Mouse (Mus musculus) heart, postnatal 14 days (tissue): ENCODE data around the gene Dock1. TPM values are rescaled to one million over a fixed set of nuclear protein-coding genes. Genes with fewer than 3 reads are reported as not detected.
A peak's percentile ranks its signal among the peaks of the same experiment; 100 is the strongest.

ENCODE experiments used
- DNase-seq, 2 experiments: peaks; one replicate each; pipeline ENCODE4 v3.0.0; 2021 to 2022
- intact Hi-C: fragments of 180-260 bp; cut with DNase I; formaldehyde crosslinking; loops from one replicate; pipeline ENCODE4 v1.15.1; 2025
- total RNA-seq, 2 experiments: library from RNA; stranded (reverse); gene quantifications; 2 replicates each; pipeline ENCODE4 v1.2.3; 2021

Gene Dock1
- total RNA-seq, 2 experiments from 2014 or later = 31.5 to 32.8 TPM

DNA sequence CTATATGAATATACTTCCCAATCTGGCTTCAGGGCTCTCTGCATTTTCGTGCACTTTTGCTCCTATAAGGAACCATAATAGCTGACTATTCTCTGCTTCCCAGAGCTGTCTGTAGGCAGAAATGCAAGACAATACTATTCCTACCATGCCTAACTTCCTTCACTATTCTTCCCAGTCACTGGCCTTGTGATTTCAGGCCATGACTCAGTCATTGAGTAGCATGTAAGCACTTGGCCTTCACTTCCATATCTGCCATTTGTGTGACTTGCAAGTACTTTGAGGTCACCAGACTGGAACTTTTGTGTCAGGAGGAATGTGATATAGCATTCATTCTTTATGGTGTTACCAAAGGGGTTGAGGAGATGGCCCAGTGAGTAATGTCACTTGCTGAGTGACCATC lies 439.9 kb downstream of the Dock1 start:
- intact Hi-C loops = no loop called here
- DNase-seq = no peak

DNA sequence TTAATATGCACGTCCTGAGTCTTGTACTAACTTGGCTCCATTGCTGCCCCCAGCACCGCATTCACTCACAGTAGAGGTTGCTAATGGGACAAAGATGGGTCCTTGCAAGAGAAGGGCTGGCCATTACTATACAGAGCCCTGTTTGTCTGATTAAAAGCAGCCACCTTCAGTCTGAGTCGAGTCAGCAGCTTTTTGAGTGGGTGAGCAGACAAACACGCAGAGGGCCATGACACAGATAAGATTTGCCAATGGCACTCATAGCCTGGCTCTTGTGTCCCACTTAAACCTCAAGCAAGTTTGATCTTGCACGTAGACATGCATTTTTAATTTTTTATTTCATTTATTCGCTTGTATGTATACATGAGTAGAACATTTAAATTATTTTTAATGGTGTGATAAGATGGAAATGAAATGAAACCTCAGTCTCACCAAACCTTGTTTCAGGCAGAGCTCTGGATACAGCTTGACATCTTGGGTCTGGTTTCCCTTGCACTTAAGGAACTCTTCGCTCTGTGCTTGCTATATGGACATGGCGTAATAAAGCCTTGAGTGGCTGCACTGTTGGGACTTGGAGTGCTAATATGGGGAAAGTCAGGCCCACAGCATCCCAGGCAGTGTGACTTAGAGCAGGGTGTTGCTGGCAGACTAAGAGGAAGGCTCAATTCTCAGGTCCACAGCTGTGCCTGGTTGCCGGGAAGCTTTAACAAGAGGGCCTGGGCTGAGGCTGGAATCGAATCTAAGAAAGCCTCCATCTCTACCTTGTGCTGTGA lies 455.0 kb downstream of the Dock1 start:
- intact Hi-C loops = no loop called here
- no peak for DNase-seq

DNA sequence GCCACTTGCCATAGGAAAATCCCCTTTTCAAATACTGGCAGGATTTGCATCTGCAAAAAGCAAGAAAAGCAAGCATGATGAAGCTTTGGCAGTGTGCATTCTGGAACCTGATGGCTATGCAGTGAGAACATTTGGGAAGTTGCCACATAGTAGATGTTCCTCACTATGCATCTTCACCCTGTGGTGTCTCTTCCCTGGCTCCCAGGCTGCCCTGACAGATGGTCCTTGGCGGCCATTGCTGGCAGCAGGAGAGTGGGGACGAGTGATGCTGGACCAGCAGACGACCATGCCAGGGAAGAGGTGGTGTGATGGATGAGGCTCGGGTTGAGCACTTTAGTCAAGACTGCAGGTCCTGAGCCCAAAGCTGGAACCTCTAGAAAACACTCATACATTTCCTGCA lies 462.0 kb downstream of the Dock1 start:
- intact Hi-C loops = no loop called here
- DNase-seq = no peak

DNA sequence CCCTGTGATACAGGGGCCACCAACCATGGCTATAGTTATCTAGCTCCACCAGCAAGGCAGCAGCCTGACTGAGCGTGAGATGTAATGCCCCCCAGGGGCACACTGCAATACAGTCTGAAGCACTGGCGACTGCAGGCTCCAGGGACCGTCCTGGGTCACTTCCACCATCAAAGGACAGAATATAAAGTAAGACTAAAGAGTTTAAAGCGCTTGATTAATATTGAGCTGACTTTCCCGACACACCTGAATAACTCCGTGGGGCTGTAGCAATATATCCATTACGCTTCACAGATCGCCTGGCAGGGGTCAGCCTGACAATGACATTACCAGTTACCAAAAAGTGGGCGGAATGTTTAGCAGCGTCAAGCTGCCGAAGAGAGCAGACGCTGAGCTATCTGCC lies 464.2 kb downstream of the Dock1 start:
- intact Hi-C loops = no loop called here
- no peak for DNase-seq

DNA sequence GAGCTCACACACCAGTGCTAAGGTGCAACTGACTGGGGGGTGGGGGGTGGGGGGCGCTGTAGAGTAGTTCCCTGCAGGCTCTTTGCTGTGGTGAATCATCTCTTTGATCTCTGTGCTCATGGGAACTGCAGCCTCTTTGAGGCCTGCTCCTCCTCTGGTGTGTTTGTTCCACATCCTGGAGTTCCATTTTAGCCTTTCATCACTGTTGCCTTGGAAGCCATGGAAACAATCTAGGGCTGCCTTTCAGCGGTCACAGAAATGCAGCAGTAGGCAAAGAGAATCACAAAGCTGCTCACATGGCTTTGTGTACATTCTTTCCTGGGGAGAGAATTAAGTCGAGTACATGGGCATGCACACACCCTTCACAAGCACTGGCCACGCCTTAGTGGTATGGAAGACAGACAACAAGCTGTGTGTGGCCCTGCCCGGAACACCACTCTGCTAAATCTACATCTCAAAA lies 468.7 kb downstream of the Dock1 start:
- DNase-seq = no peak
- intact Hi-C loops = no loop called here

DNA sequence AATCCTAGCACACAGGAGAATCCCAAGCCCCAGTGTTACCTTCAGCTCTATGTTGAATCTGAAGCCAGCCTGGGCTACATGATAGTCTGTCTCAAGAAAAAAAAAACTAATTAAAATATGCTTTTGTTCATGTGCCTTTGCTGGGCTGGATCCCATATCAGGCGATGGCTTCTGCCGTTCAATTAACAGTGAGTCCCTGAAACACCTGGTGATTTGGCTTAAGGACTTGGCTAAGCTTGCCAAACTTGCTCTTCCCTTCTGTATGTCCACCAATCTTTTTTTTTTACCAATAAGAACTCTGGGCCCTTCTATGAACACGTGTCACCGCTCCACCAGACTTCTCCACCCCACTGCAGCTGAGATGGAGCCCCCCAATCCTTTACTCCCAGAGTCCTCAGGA lies 474.3 kb downstream of the Dock1 start:
- no peak for DNase-seq
- intact Hi-C loops = no loop called here

DNA sequence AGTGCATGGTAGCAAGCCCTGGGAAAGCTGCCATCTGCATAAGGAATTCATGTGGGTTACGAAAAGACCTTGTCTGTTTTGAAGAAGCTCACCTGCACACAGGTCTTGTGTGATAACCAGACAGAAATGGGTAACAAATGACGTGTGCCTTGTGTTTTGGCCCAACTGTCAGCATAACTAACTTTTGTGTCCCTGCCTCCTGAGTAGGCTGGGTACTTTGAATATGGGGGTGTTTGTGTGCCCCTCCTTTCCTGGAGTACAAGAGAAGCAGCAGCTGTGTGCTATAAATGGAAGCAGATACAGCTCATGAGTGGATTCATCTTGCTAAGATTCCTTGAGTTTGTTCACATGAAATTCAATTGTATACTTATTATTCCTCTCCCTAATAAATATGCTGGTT lies 480.5 kb downstream of the Dock1 start:
- DNase-seq = no peak
- intact Hi-C loops = no loop called here

DNA sequence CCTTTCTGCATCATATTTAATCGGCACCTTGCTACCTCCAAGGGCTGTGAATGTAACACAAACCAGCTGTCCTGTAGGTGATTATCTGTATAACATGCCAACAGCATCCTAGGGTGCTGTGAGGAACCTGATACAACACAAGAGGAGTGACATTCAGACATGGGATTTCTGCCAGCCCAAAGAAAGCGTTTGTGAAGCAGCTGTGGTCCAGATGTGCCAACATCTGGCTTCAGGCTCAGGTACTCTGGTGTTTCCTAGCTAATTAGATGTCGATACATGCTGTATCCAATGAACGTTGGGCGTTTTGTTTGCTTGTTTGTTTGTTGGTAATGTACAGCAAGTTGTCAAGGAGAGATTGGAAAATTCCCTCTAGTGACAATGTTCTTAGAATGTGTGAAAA lies 487.1 kb downstream of the Dock1 start:
- intact Hi-C loops = no loop called here
- no peak for DNase-seq

DNA sequence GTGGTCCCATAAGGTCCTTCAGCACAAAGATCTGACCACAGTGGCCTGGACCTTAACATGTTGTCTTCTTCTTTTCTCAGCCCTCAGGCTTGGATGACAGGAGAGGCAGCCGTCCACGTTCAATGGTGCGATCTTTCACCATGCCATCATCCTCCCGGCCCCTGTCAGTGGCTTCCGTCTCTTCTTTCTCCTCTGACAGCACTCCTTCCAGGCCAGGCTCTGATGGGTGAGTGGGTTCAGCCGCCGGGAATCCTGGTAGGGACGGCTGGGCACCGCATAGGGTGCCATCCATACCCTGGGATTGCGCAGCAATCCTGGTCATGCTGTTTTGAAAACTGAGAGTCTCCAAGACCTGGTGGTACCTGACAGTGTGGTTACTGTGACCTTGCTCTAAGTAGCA lies 487.9 kb downstream of the Dock1 start:
- intact Hi-C loops = no loop called here
- no peak for DNase-seq

DNA sequence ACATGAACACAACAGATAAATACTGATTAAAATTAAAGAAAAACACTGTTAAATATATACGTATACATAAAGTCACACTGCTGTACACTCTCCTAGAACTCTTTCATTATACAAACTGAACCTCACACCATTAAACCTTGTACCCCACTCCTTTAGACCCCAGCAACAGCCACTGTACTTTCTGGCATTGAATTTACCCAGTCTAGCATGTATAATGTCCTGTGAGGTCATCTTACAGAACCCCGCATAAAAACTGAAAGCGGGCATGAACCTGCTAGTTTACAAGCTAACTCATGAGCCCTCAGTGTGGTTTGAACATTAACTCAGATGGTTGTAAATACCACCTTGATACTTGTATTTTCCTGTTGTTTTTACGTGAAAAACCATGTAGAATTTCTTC lies 489.2 kb downstream of the Dock1 start:
- intact Hi-C loops = no loop called here
- no peak for DNase-seq

DNA sequence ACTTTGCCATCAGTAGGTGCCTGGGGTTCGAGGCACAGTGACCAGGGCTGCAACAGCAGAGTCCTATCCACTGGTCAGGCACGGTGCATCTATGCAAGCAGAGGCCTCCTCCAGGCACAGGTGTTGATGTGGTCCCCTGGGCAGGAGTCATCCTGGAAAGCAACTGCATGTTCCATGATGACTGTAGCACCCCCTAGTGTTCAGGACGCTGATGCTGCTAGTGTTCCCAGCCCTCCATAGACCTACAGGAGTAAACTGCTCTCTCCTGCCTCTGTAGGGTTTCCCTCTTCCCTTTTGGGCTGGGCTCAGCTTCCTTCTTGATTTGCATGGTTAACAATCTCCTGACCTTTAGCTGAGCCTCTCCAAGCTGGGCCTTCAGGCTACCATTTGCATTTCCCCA lies 494.7 kb downstream of the Dock1 start:
- peak; percentile 18 to 66 for DNase-seq
- intact Hi-C loops = no loop called here

DNA sequence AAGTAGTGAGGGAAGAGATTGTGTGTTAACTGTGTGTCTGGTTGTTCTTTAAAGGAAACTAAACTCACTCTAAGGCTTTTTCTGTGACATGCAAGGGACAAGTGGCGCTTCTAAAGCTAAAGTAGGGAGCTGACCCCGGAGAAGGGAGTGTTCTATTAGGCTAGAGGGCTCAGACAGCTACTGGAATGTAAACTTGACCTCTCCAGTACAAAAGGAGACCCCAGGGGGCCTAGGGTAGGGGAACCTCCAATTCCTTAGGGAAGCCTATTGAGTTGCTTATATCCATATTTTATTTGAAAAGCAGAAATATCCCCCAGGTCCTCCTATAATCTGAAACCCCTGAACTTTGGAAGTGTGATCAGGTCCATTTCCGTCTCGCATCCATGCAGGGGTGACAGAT lies 499.5 kb downstream of the Dock1 start:
- DNase-seq = no peak
- intact Hi-C loops = no loop called here

DNA sequence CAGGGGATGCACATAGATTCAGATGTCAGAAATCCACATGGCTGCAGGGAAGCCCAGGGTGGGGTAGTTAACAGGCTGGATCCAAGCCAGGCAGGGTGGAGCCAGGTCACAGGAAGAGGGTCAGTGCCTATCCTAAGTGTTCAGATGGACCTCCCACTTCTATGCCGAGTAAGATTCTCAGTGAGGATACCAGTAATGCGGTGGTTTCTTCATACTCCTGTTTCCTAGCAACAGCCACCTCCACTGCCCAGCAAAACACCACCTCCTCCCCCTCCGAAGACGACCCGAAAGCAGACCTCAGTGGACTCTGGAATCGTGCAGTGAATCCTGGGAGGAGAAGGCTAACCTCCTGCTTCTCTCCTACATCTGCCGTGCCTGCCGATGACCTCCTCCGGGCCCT lies 501.8 kb downstream of the Dock1 start:
- peak in 1 of 2 experiments; percentile 14 for DNase-seq
- intact Hi-C loops = no loop called here

DNA sequence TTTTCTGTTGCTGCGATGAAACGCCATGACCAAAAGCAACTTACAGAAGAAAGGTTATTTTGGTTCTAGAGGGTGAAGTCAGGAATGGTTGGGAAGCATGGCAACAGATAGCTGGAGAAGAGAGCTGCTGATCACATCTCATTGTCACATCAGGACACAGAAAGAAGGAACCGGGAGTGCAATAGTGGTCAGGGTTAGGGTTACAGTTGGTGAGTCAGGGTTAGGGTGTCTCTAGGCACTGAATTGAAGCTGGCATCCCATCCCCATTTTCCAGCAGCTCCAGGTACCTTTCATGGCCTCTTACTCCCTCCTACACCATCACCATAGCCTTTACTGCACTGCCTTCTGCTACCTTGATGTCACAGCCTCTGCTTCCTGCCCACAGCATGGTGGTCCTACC lies 523.7 kb downstream of the Dock1 start:
- DNase-seq = no peak
- intact Hi-C loops = no loop called here

DNA sequence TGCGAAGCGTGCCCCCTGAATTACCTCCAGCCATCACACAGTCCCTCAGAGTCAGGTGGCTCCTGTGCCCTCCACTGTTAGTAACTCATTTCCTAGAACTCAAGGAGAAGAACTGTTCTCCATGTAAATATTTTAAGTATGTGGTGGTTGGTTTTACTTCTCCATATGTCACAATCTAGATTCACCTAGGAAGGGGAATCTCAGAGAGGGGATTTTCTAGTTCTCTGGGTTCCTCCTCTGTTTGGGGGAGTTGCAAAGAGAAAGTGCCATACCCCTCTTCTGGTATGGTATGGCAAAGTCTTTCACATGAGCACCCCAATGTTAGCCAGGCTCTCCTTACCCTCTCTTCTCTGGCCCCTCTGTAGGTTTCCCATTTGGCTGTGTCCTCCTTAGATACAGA lies 525.2 kb downstream of the Dock1 start:
- DNase-seq = no peak
- intact Hi-C loops = no loop called here

DNA sequence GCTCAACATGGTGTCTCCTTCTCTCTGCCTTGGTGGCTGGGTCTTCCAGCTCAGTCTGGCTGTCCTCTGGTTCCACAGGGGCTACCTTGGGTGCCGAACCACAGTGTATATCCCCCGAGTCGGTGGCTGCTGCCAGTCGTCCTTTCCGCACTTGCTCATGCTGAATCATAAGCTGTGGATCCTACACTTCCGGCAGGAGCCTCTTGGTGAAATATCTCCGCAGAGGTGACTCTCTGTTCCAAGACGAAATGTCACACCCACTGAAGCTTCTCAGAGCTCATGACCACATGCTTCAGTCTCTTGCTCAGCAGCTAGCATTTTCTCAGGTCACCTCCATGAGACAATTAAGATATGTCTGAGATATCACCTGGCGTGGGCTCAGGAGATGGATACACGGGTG lies 526.4 kb downstream of the Dock1 start:
- DNase-seq = no peak
- intact Hi-C loops = no loop called here

DNA sequence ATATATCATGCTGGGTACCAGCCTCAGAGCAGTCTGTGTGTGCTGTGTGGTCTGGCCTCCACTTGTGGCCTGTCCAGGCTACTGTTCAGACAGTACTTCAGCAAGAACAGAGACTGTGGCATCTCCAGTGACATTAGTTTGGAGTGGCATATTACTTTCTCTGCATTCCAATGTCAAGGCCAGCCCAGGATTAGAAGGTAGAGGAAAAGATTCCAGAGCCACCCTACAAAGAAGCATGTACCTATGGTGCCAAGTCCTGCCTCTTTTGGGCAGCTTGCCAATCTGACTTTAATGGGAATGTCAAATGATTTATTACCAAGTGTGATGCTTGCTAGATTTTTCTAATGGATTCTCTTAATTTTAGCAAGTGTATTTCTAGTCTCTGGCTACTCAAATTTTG lies 533.5 kb downstream of the Dock1 start:
- intact Hi-C loops = no loop called here
- DNase-seq = peak in 1 of 2 experiments; percentile 10

DNA sequence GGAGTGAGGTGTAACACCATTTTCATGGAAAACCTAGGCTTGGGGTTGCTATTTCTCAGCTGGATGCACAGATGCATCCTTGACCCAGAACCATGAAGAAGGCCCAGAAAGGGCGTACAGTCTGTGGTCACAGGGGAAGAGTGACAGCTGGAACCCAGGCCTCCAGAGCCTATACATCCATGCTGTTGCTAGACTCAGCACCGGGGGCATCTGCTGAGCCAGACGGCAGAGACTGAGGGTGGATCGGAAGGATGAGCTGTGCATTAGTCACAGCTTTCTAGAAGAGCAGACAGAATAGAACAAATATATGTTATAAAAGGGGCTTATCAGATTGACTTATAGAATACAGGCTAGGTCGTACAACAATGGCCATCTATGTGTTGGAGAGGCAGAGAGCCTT lies 534.7 kb downstream of the Dock1 start:
- intact Hi-C loops = no loop called here
- DNase-seq = no peak

DNA sequence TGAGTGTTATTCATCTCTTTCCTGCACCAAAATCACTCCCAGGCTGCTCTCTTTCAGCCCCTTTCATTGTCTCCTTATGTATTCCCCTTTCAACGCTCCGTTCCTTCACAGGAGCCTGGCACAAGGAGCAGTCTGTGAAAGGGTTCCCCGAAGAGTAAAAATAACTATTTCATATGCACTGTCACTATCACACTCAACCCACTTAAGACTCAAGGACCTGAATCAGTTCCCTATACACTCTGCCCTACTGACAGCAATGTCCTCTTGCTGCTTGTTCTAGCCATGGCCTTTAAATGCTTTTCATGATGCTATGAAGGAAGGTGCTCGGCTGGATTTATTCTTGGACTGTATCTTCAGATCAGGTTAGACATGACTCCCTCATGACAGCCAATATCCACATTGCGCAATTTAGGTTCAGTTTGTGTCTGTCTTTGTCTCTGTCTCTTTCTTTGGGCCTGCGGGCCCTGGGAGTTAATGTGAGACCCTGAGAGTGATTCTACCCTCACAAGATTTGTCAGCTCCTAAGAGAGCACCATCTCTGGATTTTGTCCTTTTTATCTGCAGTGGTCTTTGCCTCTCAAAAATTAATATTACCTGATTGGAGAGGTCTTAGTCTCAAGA lies 538.6 kb downstream of the Dock1 start:
- intact Hi-C loops = no loop called here
- no peak for DNase-seq

DNA sequence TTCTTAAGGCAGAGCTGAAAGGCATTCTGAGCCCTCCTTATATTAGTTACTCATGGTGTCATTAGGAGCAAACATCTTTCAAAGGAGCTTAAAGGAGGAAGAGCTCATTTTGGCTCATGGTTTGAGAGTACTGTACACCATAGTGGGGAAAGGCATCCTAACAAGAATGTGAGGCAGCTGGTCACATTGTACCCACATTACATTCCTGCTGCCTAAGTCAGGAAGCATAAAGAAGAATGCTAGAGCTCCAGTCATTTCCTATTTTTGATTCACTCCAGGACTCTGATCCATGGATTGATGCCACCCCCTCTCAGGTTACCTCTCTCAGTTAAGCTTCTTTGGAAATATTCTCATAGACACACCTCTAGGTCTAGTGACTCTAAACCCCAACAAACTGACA lies 539.8 kb downstream of the Dock1 start:
- DNase-seq = no peak
- intact Hi-C loops = no loop called here

DNA sequence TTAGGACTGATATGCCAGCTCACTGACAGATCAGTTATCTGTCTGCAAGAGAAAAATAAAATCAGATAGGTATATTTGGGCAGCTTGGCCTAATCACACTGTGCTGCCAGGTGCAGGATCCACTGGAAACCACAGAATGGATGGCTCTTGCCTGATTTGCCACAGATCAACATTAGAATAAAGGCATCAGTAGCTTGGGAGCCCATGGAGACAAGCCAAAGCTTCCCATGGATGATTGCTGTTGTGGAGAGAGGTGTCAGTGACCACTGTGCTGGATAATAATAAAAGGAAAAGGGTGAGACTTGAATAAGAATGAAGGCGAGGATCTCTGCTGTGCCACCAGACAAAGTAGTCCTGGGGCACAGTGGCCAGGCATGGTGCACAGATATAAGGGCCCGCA lies 540.4 kb downstream of the Dock1 start:
- no peak for DNase-seq
- intact Hi-C loops = no loop called here

DNA sequence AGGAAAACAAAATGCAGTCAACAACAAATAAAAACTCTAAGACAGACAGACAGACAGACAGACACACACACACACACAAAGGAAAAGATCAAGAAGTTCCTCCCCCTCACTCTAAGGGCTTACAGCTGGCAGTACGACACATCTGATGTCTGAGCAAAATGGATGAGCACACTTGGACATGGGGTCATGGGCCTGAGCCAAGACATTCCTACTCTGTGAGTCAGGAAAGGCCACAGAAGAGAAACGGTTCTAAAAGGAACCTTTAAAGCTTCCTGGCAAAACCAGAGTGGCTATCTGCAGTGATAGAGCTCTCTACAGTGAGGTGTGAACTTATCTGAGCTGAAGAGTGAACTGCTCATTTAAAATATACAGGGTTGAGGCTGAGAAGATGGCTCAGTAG lies 542.1 kb downstream of the Dock1 start:
- DNase-seq = peak; percentile 42 to 69
- intact Hi-C loops = no loop called here

DNA sequence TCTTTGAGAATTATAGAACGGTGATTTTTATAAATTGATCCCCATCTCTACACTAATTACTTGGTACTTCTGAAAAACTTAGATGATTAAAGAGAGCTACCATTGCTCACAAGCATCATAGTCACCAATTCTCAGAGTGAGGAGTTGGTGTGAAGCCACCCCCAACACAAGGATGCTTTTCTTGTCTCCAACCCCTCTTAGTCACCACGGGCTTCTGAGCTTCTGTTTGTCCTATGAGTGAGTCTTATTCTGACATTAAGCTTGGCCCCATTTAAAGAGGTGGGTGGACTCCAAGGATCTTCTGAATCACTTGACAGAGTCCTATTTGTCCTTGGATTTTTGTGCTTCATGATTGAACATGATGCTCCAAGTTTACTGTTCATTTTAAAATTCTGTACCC lies 551.0 kb downstream of the Dock1 start:
- DNase-seq = no peak
- intact Hi-C loops = no loop called here
